Comparison of ENCODE assay signal across 8 mouse cellular contexts in the genomic region with DNA sequence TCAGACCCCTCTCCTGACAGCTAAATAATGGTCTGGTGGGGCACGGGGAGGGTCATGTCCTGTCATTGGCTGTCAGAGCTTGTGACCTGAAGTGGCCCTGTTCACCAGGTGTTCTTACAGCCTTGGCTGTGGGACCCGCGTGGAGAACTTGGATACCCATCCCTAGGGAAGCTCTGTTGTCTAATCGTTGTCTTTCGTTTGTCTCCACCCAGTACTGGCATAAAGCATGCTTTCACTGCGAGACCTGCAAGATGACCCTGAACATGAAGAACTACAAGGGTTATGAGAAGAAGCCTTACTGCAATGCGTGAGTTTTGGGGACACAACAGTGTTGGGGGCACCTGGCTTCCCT. TPM values are rescaled to one million over a fixed set of nuclear protein-coding genes. Genes with fewer than 3 reads are reported as not detected.
DNase-seq lines count a peak whose midpoint lies in the region; ATAC-seq and TF ChIP-seq lines count a peak whose summit lies in the region.
"Had no signal": no experiment of that assay in that cellular context is flagged by ENCODE, and none has a peak within 500 bp of the region (broad histone marks: within the 10 kb centered on the region; RNA-seq: fewer than 3 reads in every experiment).

No protein-coding gene starts in this region.

- no peak overlapping the region for H3K4me3 ChIP-seq in kidney, postnatal 0 days (replicated peaks; ENCODE audit: low read depth, low read length)
- 0 out of 2 replicates have a peak overlapping the region, but pooled peaks have one; percentile 6 for H3K4me3 ChIP-seq in forebrain, embryonic 12.5 days (replicated peaks)
- H3K4me3 ChIP-seq in hindbrain, embryonic 15.5 days: no peak overlapping the region
- no peak overlapping the region for H3K4me3 ChIP-seq in olfactory bulb, adult 2 months (ENCODE audit: insufficient read depth, low read depth, low read length)
- H3K4me3 ChIP-seq in liver, embryonic 11.5 days (ENCODE audit: low read depth, low read length): no peak overlapping the region
- H3K4me3 ChIP-seq: liver, embryonic 13.5 days had no signal

- H3K27ac ChIP-seq in kidney, postnatal 0 days: peak overlapping the region; percentile 79
- H3K27ac ChIP-seq in forebrain, embryonic 12.5 days: peak overlapping the region; percentile 74; the same call in 1 of the 2 replicates
- peak overlapping the region; percentile 47; the same call in 1 of the 2 replicates for H3K27ac ChIP-seq in hindbrain, embryonic 15.5 days (replicated peaks)
- peak overlapping the region; percentile 23; the same call in 1 of the 2 replicates for H3K27ac ChIP-seq in olfactory bulb, adult 2 months (ENCODE audit: insufficient read depth, low read depth, low read length)
- no peak overlapping the region; the same call in none of the 2 replicates for H3K27ac ChIP-seq in liver, embryonic 11.5 days (ENCODE audit: low read depth, low read length)

- peak overlapping the region; percentile 48; the same call in 1 of the 2 replicates for H3K4me2 ChIP-seq in kidney, postnatal 0 days (ENCODE audit: low read length)
- H3K4me2 ChIP-seq in forebrain, embryonic 12.5 days: peak overlapping the region; percentile 43; the same call in 1 of the 2 replicates
- peak overlapping the region; percentile 26 for H3K4me2 ChIP-seq in hindbrain, embryonic 15.5 days
- no peak overlapping the region for H3K4me2 ChIP-seq in liver, embryonic 11.5 days

- H3K9ac ChIP-seq in kidney, postnatal 0 days (ENCODE audit: low read depth, low read length): no peak overlapping the region
- peak overlapping the region; percentile 7; the same call in 1 of the 2 replicates for H3K9ac ChIP-seq in forebrain, embryonic 12.5 days
- H3K9ac ChIP-seq in hindbrain, embryonic 15.5 days: no peak overlapping the region
- H3K9ac ChIP-seq in liver, embryonic 11.5 days (ENCODE audit: low read depth, low read length): no peak overlapping the region; the same call in 1 of the 2 replicates
- H3K9ac ChIP-seq: liver, embryonic 13.5 days had no signal

- no peaks in the 10 kb centered on the region for H3K9me3 ChIP-seq in kidney, postnatal 0 days (replicated peaks; ENCODE audit: low read length)
- no peaks in the 10 kb centered on the region for H3K9me3 ChIP-seq in forebrain, embryonic 12.5 days
- H3K9me3 ChIP-seq in hindbrain, embryonic 15.5 days: no peaks in the 10 kb centered on the region
- H3K9me3 ChIP-seq in liver, embryonic 11.5 days (ENCODE audit: control insufficient read depth, low read length): no peaks in the 10 kb centered on the region
- H3K9me3 ChIP-seq: liver, embryonic 13.5 days had no signal

- ATAC-seq in kidney, postnatal 0 days (replicated peaks; ENCODE audit: low FRiP score, low read depth): no peak
- no peak for ATAC-seq in forebrain, embryonic 12.5 days (ENCODE audit: low FRiP score)
- no peak for ATAC-seq in hindbrain, embryonic 15.5 days (ENCODE audit: low FRiP score, low read depth)
- ATAC-seq in liver, embryonic 11.5 days (replicated peaks; ENCODE audit: low FRiP score): no peak

- TF ChIP-seq CTCF in kidney, postnatal 0 days (IDR thresholded peaks at IDR 0.05; ENCODE audit: low read depth): no peak
- no peak for TF ChIP-seq CTCF in olfactory bulb, adult 2 months (IDR thresholded peaks at IDR 0.05; ENCODE audit: insufficient read depth, low read depth, low read length)

- H3K36me3 ChIP-seq in kidney, postnatal 0 days (ENCODE audit: insufficient read depth, low read length): peaks cover 11% of the 10 kb centered on the region; the same call in 1 of the 2 replicates
- H3K36me3 ChIP-seq in forebrain, embryonic 12.5 days (replicated peaks): peaks cover 30% of the 10 kb centered on the region
- peaks cover 18% of the 10 kb centered on the region for H3K36me3 ChIP-seq in hindbrain, embryonic 15.5 days
- H3K36me3 ChIP-seq in liver, embryonic 11.5 days (ENCODE audit: control insufficient read depth, insufficient read depth, low read length): peaks cover 12% of the 10 kb centered on the region; the same call in 1 of the 2 replicates

- H3K27me3 ChIP-seq in kidney, postnatal 0 days (ENCODE audit: insufficient read depth, low read length): no peaks in the 10 kb centered on the region
- no peaks in the 10 kb centered on the region for H3K27me3 ChIP-seq in forebrain, embryonic 12.5 days
- no peaks in the 10 kb centered on the region for H3K27me3 ChIP-seq in hindbrain, embryonic 15.5 days
- no peaks in the 10 kb centered on the region for H3K27me3 ChIP-seq in liver, embryonic 11.5 days (replicated peaks; ENCODE audit: control insufficient read depth, insufficient read depth, low read length)
- H3K27me3 ChIP-seq: liver, embryonic 13.5 days had no signal

- DNase-seq in kidney, postnatal 0 days (ENCODE audit: low spot score): no peak
- no peak for DNase-seq in kidney, postnatal 14 days
- DNase-seq in adipocyte (ENCODE audit: low spot score): no peak
- no peak for DNase-seq in liver, embryonic 11.5 days (ENCODE audit: low spot score)
- DNase-seq: liver, embryonic 13.5 days had no signal

- 59% methylated on average over 7 of the region's 7 CpGs for WGBS in kidney, postnatal 0 days
- 78% methylated on average over 7 of the region's 7 CpGs for WGBS in forebrain, embryonic 12.5 days
- 41% methylated on average over 7 of the region's 7 CpGs for WGBS in hindbrain, embryonic 15.5 days
- 65% methylated on average over 7 of the region's 7 CpGs for WGBS in olfactory bulb, adult 2 months
- WGBS in liver, embryonic 11.5 days: 74% methylated on average over 7 of the region's 7 CpGs

- H3K4me1 ChIP-seq in kidney, postnatal 0 days (replicated peaks; ENCODE audit: insufficient read depth, low read length): peaks cover 80% of the 10 kb centered on the region
- peaks cover 89% of the 10 kb centered on the region for H3K4me1 ChIP-seq in forebrain, embryonic 12.5 days
- peaks cover 95% of the 10 kb centered on the region for H3K4me1 ChIP-seq in hindbrain, embryonic 15.5 days (replicated peaks)
- H3K4me1 ChIP-seq in olfactory bulb, adult 2 months (ENCODE audit: control insufficient read depth, insufficient read depth, low read length): peaks cover 48% of the 10 kb centered on the region
- H3K4me1 ChIP-seq in liver, embryonic 11.5 days (replicated peaks; ENCODE audit: control insufficient read depth, insufficient read depth, low read length): peaks cover 77% of the 10 kb centered on the region

- no peak for TF ChIP-seq POLR2A in olfactory bulb, adult 2 months (IDR thresholded peaks at IDR 0.05; ENCODE audit: insufficient read depth, low read depth, low read length)

RNA-seq across cellular contexts. Expression of gene Lasp1, which starts 7.8 kb away (rescaled TPM):
- polyA plus RNA-seq in kidney, postnatal 0 days (2015; fragmentation: Nextera tagmentation; extraction: Ambion mirVana): 87.7 and 96.4 TPM in 2 replicates
- polyA plus RNA-seq in forebrain, embryonic 12.5 days (2016; fragmentation: Nextera tagmentation; extraction: Ambion mirVana): 103 and 109 TPM in 2 replicates
- polyA plus RNA-seq in hindbrain, embryonic 15.5 days (2015; fragmentation: Nextera tagmentation; extraction: Ambion mirVana): 152 and 173 TPM in 2 replicates
- not detected in 2 replicates for polyA plus RNA-seq in olfactory bulb, adult 2 months (2012; ENCODE audit: insufficient read depth, insufficient read length, low replicate concordance, missing spikeins)
- 54.7 and 55.3 TPM in 2 replicates for polyA plus RNA-seq in liver, embryonic 11.5 days (2014; fragmentation: Nextera tagmentation; extraction: Ambion mirVana)

RNA-seq across cellular contexts. Expression of gene Rpl23, which starts 24.4 kb away (rescaled TPM):
- 716 and 863 TPM in 2 replicates for polyA plus RNA-seq in kidney, postnatal 0 days (2015; fragmentation: Nextera tagmentation; extraction: Ambion mirVana)
- 392 and 426 TPM in 2 replicates for polyA plus RNA-seq in forebrain, embryonic 12.5 days (2016; fragmentation: Nextera tagmentation; extraction: Ambion mirVana)
- 296 and 312 TPM in 2 replicates for polyA plus RNA-seq in hindbrain, embryonic 15.5 days (2015; fragmentation: Nextera tagmentation; extraction: Ambion mirVana)
- polyA plus RNA-seq in olfactory bulb, adult 2 months (2012; ENCODE audit: insufficient read depth, insufficient read length, low replicate concordance, missing spikeins): 695 TPM in 1 of 2 replicates, not detected in the other
- polyA plus RNA-seq in liver, embryonic 11.5 days (2014; fragmentation: Nextera tagmentation; extraction: Ambion mirVana): 756 and 842 TPM in 2 replicates

RNA-seq across cellular contexts. Expression of gene 1700001P01Rik, which starts 30.9 kb away (rescaled TPM):
- polyA plus RNA-seq in kidney, postnatal 0 days (2015; fragmentation: Nextera tagmentation; extraction: Ambion mirVana): not detected in 2 replicates
- polyA plus RNA-seq in forebrain, embryonic 12.5 days (2016; fragmentation: Nextera tagmentation; extraction: Ambion mirVana): 0.55 and 1.0 TPM in 2 replicates
- polyA plus RNA-seq in hindbrain, embryonic 15.5 days (2015; fragmentation: Nextera tagmentation; extraction: Ambion mirVana): 0.26 and 0.28 TPM in 2 replicates
- polyA plus RNA-seq in olfactory bulb, adult 2 months (2012; ENCODE audit: insufficient read depth, insufficient read length, low replicate concordance, missing spikeins): not detected in 2 replicates
- 0.64 TPM in 1 of 2 replicates, not detected in the other for polyA plus RNA-seq in liver, embryonic 11.5 days (2014; fragmentation: Nextera tagmentation; extraction: Ambion mirVana)

RNA-seq across cellular contexts. Expression of gene B230217C12Rik, which starts 34.0 kb away (rescaled TPM):
- 5.1 and 5.6 TPM in 2 replicates for polyA plus RNA-seq in kidney, postnatal 0 days (2015; fragmentation: Nextera tagmentation; extraction: Ambion mirVana)
- 15.1 and 17.0 TPM in 2 replicates for polyA plus RNA-seq in forebrain, embryonic 12.5 days (2016; fragmentation: Nextera tagmentation; extraction: Ambion mirVana)
- polyA plus RNA-seq in hindbrain, embryonic 15.5 days (2015; fragmentation: Nextera tagmentation; extraction: Ambion mirVana): 32.4 and 38.8 TPM in 2 replicates
- not detected in 2 replicates for polyA plus RNA-seq in olfactory bulb, adult 2 months (2012; ENCODE audit: insufficient read depth, insufficient read length, low replicate concordance, missing spikeins)
- polyA plus RNA-seq in liver, embryonic 11.5 days (2014; fragmentation: Nextera tagmentation; extraction: Ambion mirVana): 3.7 and 5.4 TPM in 2 replicates

RNA-seq across cellular contexts. Expression of gene Cwc25, which starts 40.2 kb away (rescaled TPM):
- 13.9 and 14.8 TPM in 2 replicates for polyA plus RNA-seq in kidney, postnatal 0 days (2015; fragmentation: Nextera tagmentation; extraction: Ambion mirVana)
- polyA plus RNA-seq in forebrain, embryonic 12.5 days (2016; fragmentation: Nextera tagmentation; extraction: Ambion mirVana): 21.5 and 22.4 TPM in 2 replicates
- polyA plus RNA-seq in hindbrain, embryonic 15.5 days (2015; fragmentation: Nextera tagmentation; extraction: Ambion mirVana): 14.9 and 16.2 TPM in 2 replicates
- polyA plus RNA-seq in olfactory bulb, adult 2 months (2012; ENCODE audit: insufficient read depth, insufficient read length, low replicate concordance, missing spikeins): not detected in 2 replicates
- 12.9 and 13.1 TPM in 2 replicates for polyA plus RNA-seq in liver, embryonic 11.5 days (2014; fragmentation: Nextera tagmentation; extraction: Ambion mirVana)
